Mouse (Mus musculus) liver, embryonic 16.5 days (tissue): ENCODE results near the gene Mindy1. TPM values are rescaled to one million over a fixed set of nuclear protein-coding genes. Genes with fewer than 3 reads are reported as not detected.

ENCODE experiments used
- ATAC-seq: fragments of 200-750 bp; cut with Nextera tagmentation; 2 replicates; pipeline ENCODE4 v1.8.0; 2017; ENCODE audit warnings: low read depth, mild to moderate bottlenecking, moderate number of reproducible peaks, moderate library complexity
- H3K27ac ChIP-seq: fragments of 300-500 bp; sonication (generic); 2 replicates; pipeline ENCODE4 v1.5.1; 2014; ENCODE audit warnings: mild to moderate bottlenecking, low read length
- H3K27me3 ChIP-seq: fragments of 300-500 bp; sonication (generic); 2 replicates; pipeline ENCODE4 v1.6.1; 2014; ENCODE audit warnings: low read depth, low read length, mixed read lengths; ENCODE audit not compliant: control insufficient read depth, insufficient read depth
- H3K36me3 ChIP-seq: fragments of 300-500 bp; sonication (generic); 2 replicates; pipeline ENCODE4 v1.6.1; 2014; ENCODE audit warnings: mild to moderate bottlenecking; ENCODE audit not compliant: control insufficient read depth, insufficient read depth
- H3K4me1 ChIP-seq: fragments of 300-500 bp; sonication (generic); 2 replicates; pipeline ENCODE4 v1.6.1; 2014; ENCODE audit warnings: low read depth, low read length, mixed read lengths; ENCODE audit not compliant: control insufficient read depth
- H3K4me2 ChIP-seq: fragments of 300-500 bp; sonication (generic); 2 replicates; pipeline ENCODE4 v1.6.1; 2014; ENCODE audit warnings: low read depth, low read length, mixed read lengths
- H3K4me3 ChIP-seq: fragments of 300-500 bp; sonication (generic); 2 replicates; pipeline ENCODE4 v1.5.1; 2014; ENCODE audit warnings: low read depth, mild to moderate bottlenecking, low read length
- H3K9ac ChIP-seq: fragments of 300-500 bp; sonication (generic); 2 replicates; pipeline ENCODE4 v1.6.1; 2014; ENCODE audit warnings: low read depth, low read length
- H3K9me3 ChIP-seq: fragments of 300-500 bp; sonication (generic); replicated peaks from 2 replicates; pipeline ENCODE4 v1.6.1; 2016; ENCODE audit warnings: low read length; ENCODE audit not compliant: control insufficient read depth
- WGBS: fragments of 180-500 bp; shearing (Covaris S2); extraction: QIAGEN DNeasy Blood & Tissue Kit; methylation state at CpG from one replicate; pipeline ENCODE4 v1.1.7; 2014; ENCODE audit not compliant: insufficient replicate concordance; 5-methylcytosine and 5-hydroxymethylcytosine counted together
- polyA plus RNA-seq: library from polyadenylated mRNA; unstranded; fragments of >200 nt; fragmentation: Nextera tagmentation; extraction: Ambion mirVana; gene quantifications from 2 replicates; pipeline ENCODE4 v1.2.1, GENCODE M21; 2015

Gene Mindy1
- polyA plus RNA-seq, 1 experiment from 2014 or later: 23.2 TPM

DNA sequence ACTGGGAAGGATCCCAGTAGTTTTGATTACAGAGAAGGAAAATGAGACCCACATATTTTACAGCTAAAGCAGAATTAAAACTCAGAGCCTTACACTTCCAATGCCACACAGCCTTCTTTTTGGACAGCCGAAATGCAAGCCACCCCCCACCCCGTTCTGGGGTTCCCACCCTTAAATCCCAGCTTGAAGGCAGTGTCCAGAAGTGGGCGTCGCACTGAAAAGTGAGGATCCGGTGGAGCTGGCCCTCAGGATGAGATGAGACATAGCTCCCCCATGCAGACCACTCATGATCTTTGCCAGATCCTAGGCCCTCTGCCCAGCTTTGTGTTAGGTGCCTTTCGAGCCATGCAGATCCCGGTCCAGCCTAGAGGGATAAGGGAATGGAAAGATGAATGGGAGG, 39.6 kb upstream of the Mindy1 start, which contains the start of gene Gm128:
TSS of gene Gm128 (minus strand) at position 101 of the 400 bp plus-strand sequence.
- Histone ChIP-seq H3K36me3 (no peaks in the 10 kb centered on the region), H3K4me1 (no peaks in the 10 kb centered on the region; the same call in 1 of the 2 replicates), H3K9me3 (no peaks in the 10 kb centered on the region), H3K27ac (no peak within 1 kb of the TSS), H3K4me2 (no peak within 1 kb of the TSS), H3K27me3 (no peaks in the 10 kb centered on the region), H3K9ac (no peak within 1 kb of the TSS), H3K4me3 (no peak within 1 kb of the TSS)
- WGBS: 72% methylated on average over 7 of the region's 7 CpGs
- no peak for ATAC-seq

DNA sequence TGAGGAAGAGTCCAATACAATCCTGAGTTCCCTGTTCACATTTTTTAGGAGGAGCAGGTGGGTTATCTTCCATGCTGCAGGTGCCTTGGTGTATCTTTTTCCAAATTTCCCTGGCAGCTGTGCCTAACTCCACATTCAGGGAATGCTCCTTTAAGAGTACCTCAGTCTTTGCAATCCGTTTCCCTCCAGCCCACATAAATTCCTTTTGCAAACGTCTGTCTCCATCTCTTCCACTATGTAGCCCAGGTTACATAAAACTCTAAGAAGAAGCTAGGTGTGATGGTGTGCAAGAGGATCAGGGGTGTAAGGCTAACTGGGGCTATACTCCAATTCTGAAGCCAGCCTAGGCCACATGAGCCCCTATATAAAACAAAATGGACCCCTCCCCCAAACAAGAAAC, 38.1 kb upstream of the Mindy1 start:
- no peak overlapping the region for H3K4me2 ChIP-seq
- H3K9ac ChIP-seq: no peak overlapping the region
- 75% methylated on average over 2 of the region's 2 CpGs for WGBS
- H3K27ac ChIP-seq: no peak overlapping the region
- H3K36me3 ChIP-seq: no peaks in the 10 kb centered on the region
- no peak overlapping the region for H3K4me3 ChIP-seq
- ATAC-seq: no peak
- peaks cover 5% of the 10 kb centered on the region for H3K4me1 ChIP-seq
- H3K9me3 ChIP-seq: no peaks in the 10 kb centered on the region
- no peaks in the 10 kb centered on the region for H3K27me3 ChIP-seq

DNA sequence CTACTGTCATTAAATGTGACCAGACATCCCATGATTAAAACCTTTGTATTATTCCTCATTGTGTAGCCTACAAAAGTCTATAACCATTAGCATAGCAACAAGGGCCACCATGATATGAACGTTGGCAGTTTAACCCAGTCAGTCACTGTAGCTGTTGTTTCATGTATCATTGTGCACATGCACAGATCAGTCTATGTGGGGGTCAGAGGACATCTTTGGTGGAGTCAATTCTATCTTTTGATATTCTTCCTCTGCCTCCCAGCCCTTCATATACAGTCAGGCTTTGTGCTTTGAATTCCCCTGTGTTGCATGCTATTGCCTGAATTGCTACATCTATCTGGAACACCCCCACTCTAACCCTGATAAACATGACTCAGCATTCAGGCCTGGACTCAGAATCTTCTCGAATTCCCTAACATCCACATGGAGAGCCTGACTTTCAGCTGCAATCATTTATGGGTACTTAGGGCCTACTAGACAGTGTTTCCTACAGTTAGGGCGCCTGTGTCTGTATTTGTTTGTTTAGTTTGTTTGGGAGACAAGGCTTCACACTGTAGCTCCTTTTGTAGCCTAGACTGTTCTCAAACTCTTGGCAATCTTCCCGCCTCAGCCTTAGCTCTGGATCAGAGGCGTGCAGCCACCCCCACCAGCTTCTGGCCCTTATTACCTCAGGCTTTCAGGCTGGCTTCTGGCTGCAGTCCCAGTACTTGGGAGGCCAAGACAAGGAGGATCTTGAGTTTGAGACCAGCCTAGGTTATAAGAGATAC, 34.5 kb upstream of the Mindy1 start:
- Histone ChIP-seq H3K4me2 (no peak overlapping the region), H3K4me3 (no peak overlapping the region), H3K4me1 (peaks cover 5% of the 10 kb centered on the region), H3K9ac (no peak overlapping the region), H3K36me3 (no peaks in the 10 kb centered on the region), H3K27ac (no peak overlapping the region), H3K27me3 (no peaks in the 10 kb centered on the region), H3K9me3 (no peaks in the 10 kb centered on the region)
- no peak for ATAC-seq
- WGBS: 58% methylated on average over 5 of the region's 5 CpGs

DNA sequence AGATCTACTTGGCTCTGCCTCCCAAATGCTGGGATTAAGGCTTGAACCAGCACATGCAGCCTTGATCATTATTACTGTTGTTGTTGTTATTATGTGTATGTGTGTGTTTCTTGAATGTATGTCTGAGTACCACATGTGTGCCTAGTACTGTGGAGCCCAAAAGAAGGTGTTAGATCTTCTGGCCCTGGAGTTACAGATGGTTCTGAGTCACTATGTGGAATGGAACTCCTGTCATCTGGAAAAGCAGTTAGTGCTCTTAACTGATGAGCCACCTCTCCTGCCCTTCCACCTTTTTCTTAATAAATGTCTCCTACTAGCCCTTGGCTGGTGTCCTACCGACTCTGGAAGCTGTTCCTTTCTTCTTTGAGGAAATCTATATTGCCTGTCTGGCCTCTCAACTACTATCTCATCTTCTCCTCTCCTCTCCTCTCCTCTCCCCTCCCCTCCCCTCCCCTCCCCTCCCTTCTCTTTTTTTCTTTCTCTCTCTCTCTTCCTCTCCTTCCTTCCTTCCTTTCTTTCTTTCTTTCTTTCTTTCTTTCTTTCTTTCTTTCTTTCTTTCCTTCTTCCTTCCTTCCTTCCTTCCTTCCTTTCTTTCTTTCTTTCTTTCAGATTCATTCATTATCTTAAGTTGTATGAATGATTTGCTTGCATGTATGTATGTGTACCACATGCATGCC, 33.3 kb upstream of the Mindy1 start:
- Histone ChIP-seq H3K36me3 (no peaks in the 10 kb centered on the region), H3K9me3 (no peaks in the 10 kb centered on the region), H3K4me1 (peaks cover 5% of the 10 kb centered on the region), H3K9ac (no peak overlapping the region), H3K4me2 (no peak overlapping the region), H3K27ac (no peak overlapping the region), H3K27me3 (no peaks in the 10 kb centered on the region), H3K4me3 (no peak overlapping the region)
- no peak for ATAC-seq
- WGBS: 43% methylated on average over 1 of the region's 1 CpGs

DNA sequence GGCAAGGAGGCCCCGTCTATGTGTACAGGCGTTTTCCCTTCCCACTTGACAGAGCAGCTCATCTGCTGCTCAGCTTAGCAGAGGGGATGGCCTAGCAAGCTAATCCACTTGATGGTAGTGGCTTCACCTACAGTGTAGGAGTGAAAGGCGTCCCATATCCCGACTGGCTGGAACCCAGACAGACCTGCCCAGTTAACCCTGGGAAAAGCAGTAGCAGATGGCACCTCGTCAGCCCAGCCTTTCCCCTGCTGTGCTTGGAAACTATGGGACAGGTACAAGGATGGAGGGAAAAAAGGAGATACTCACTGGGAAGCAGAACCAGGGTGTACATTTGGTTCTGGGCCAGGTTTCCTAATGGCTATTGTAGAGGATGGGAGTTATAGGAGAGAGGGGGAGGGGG, 30.8 kb upstream of the Mindy1 start:
- WGBS: 74% methylated on average over 5 of the region's 5 CpGs

GRCm38 (mm10) chr3:95250783-95251424, 30.2 kb upstream of the Mindy1 start, which contains the start of gene Bnipl:
Bnipl (minus strand) TSS chr3:95251193.
- Histone ChIP-seq H3K9ac (no peak within 1 kb of the TSS), H3K9me3 (no peaks in the 10 kb centered on the region), H3K27me3 (no peaks in the 10 kb centered on the region), H3K36me3 (no peaks in the 10 kb centered on the region), H3K27ac (no peak within 1 kb of the TSS), H3K4me3 (no peak within 1 kb of the TSS), H3K4me2 (no peak within 1 kb of the TSS), H3K4me1 (peaks cover 5% of the 10 kb centered on the region)
- no peak for ATAC-seq
- 38% methylated on average over 7 of the region's 7 CpGs for WGBS

More for the DNA sequence above, 30.8 kb upstream of the Mindy1 start:
- Histone ChIP-seq H3K4me3 (no peak overlapping the region), H3K4me1 (peaks cover 5% of the 10 kb centered on the region), H3K27ac (no peak overlapping the region), H3K9ac (no peak overlapping the region), H3K4me2 (no peak overlapping the region), H3K36me3 (no peaks in the 10 kb centered on the region), H3K27me3 (no peaks in the 10 kb centered on the region), H3K9me3 (no peaks in the 10 kb centered on the region)
- no peak for ATAC-seq

DNA sequence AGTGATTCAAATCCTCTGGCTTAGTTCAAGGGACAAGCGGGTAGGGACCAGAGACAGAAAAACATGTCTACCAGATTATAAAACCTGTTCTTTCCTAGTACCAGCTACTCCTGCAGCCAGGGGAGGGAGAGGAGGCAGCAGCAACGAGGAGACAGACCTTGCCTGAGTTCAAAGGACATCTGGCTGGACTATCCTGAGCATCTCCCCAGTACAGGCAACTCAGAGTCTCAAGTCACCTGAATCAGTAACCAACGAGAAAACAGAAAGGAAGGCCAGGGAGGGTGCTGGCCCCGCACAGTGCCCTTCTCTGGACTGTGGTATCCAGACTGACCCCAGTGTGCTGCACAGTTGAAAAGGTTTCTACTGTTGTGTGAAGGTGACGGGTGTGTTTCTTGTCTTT, 24.2 kb upstream of the Mindy1 start:
- H3K36me3 ChIP-seq: peaks cover 11% of the 10 kb centered on the region
- no peaks in the 10 kb centered on the region for H3K9me3 ChIP-seq
- no peaks in the 10 kb centered on the region for H3K27me3 ChIP-seq
- no peak overlapping the region for H3K4me2 ChIP-seq
- H3K4me1 ChIP-seq: no peaks in the 10 kb centered on the region
- ATAC-seq: no peak
- no peak overlapping the region for H3K9ac ChIP-seq
- no peak overlapping the region for H3K27ac ChIP-seq
- H3K4me3 ChIP-seq: no peak overlapping the region
- WGBS: 67% methylated on average over 5 of the region's 5 CpGs

- 86% methylated on average over 4 of the region's 4 CpGs for WGBS
- Histone ChIP-seq H3K27me3 (no peaks in the 10 kb centered on the region), H3K9me3 (no peaks in the 10 kb centered on the region), H3K4me1 (peaks cover 10% of the 10 kb centered on the region), H3K27ac (no peak overlapping the region), H3K4me2 (no peak overlapping the region), H3K36me3 (peaks cover 12% of the 10 kb centered on the region), H3K4me3 (no peak overlapping the region), H3K9ac (no peak overlapping the region)
- no peak for ATAC-seq
These were observed 19.2 kb upstream of the Mindy1 start for GRCm38 (mm10) chr3:95261975-95262374.
